Mouse (Mus musculus): ENCODE results near the gene AU018091. TPM values are rescaled to one million over a fixed set of nuclear protein-coding genes. Genes with fewer than 3 reads are reported as not detected.
"Not testable (repeated sequence)": the region's sequence is repeated elsewhere in the genome, so short reads cannot be mapped to it uniquely, and the experiment has no call there.

AU018091 gene
- polyA plus RNA-seq, 1 experiment from 2014 or later = 0.14 TPM

DNA sequence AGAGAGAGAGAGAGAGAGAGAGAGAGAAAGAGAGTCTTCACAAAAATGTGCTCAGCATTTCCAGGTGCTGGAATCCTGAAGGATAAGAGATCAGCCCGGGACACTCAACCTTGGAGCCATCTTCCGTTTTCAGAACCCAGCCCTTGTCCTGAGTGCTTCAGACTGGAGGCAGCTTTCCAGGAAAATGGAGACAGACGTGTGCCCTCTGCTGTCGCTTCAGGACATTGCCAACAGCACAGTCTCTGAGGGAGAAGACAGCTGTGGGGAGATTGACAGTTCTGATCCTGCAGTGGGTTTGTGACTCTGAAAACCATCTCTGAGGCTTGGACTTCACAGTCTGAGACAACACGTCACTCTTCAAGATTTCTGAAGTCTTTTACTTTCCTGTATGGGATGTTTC is 26.8 kb upstream of the AU018091 start:
- no peak for ATAC-seq (ENCODE audit: low FRiP score)
- H3K4me1 ChIP-seq = no peaks in the 10 kb centered on the region
- no peak overlapping the region for H3K27ac ChIP-seq
- no peaks in the 10 kb centered on the region for H3K9me3 ChIP-seq (replicated peaks)
- H3K27me3 ChIP-seq = no peaks in the 10 kb centered on the region
- H3K4me2 ChIP-seq (replicated peaks) = no peak overlapping the region
- no peak overlapping the region for H3K9ac ChIP-seq
- no peak overlapping the region for H3K4me3 ChIP-seq
- H3K36me3 ChIP-seq = no peaks in the 10 kb centered on the region
- 68% methylated on average over 5 of the region's 5 CpGs for WGBS

GRCm38 (mm10) chr7:3194531-3194930 is 25.5 kb upstream of the AU018091 start:
- no peaks in the 10 kb centered on the region for H3K36me3 ChIP-seq
- ATAC-seq (ENCODE audit: low FRiP score) = no peak
- no peak overlapping the region for H3K4me3 ChIP-seq
- no peaks in the 10 kb centered on the region; the same call in 1 of the 2 replicates for H3K9me3 ChIP-seq (replicated peaks)
- no peaks in the 10 kb centered on the region for H3K4me1 ChIP-seq
- no peak overlapping the region for H3K27ac ChIP-seq
- WGBS = 96% methylated on average over 4 of the region's 4 CpGs
- H3K9ac ChIP-seq = no peak overlapping the region
- H3K27me3 ChIP-seq = no peaks in the 10 kb centered on the region
- H3K4me2 ChIP-seq (replicated peaks) = no peak overlapping the region

- 14% methylated on average over 6 of the region's 6 CpGs for WGBS
Observed at GRCm38 (mm10) chr7:3193905-3194304, 24.9 kb upstream of the AU018091 start.

DNA sequence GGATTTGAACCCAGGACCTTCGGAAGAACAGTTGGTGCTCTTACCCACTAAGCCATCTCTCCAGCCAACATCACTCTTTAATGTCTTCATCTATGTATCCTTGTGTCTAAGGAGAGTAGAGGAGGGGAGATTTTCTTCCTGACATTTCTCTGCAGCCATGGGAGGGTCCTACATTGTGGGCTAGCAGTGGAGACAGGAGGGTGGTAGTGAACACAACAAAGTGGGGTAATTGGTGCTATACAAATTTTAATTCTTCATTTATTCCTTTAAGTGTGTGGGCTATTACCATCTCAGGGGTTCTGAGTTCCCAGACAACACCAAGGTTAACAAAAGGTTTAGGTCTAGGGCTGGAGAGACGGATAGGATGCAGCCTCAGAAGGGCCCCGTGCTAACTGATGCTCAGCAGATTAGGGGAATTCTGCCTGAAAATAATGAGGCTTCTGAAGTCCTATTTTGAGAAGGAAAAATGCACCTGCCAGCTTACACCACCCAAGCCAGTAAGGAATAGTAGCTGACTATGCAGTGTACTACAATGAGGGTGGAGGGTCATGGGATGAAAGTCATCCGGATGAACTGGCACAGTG is 24.1 kb upstream of the AU018091 start:
- H3K27me3 ChIP-seq = no peaks in the 10 kb centered on the region
- H3K9me3 ChIP-seq (replicated peaks) = no peaks in the 10 kb centered on the region; the same call in 1 of the 2 replicates
- no peaks in the 10 kb centered on the region for H3K36me3 ChIP-seq
- no peak for ATAC-seq (ENCODE audit: low FRiP score)
- H3K4me3 ChIP-seq = no peak overlapping the region
- whole genome bisulfite sequencing = 78% methylated on average over 4 of the region's 4 CpGs
- H3K27ac ChIP-seq = no peak overlapping the region
- no peak overlapping the region for H3K9ac ChIP-seq
- no peaks in the 10 kb centered on the region for H3K4me1 ChIP-seq
- H3K4me2 ChIP-seq (replicated peaks) = no peak overlapping the region

More at GRCm38 (mm10) chr7:3193905-3194304, 24.9 kb upstream of the AU018091 start:
- Histone ChIP-seq H3K9me3 (replicated peaks) (no peaks in the 10 kb centered on the region; the same call in 1 of the 2 replicates), H3K27ac (no peak overlapping the region), H3K4me2 (replicated peaks) (no peak overlapping the region), H3K4me3 (no peak overlapping the region), H3K9ac (no peak overlapping the region), H3K27me3 (no peaks in the 10 kb centered on the region), H3K4me1 (no peaks in the 10 kb centered on the region), H3K36me3 (no peaks in the 10 kb centered on the region)
- ATAC-seq (ENCODE audit: low FRiP score) = no peak

DNA sequence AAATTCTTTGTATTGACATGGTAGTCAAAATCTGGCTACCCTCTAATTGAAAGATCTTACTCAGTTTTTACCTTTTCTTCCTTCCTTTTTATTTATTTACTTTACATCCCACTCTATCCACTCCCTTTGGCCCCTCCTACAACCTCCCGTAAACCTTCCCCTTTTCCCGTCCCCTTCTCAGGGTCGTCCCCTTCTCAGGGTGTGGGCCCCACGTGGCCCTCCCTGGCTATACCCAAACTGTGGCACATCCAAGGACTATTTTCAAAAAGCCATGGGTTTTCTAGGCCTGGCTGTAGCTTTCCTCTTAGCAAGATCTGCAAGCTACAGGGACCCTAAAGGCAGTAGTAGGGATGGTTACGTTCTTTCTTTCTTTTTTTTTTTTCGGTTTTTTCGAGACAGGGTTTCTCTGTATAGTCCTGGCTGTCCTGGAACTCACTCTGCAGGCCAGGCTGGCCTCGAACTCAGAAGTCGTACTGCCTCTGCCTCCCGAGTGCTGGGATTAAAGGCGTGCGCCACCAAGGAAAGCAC is 23.0 kb upstream of the AU018091 start:
- H3K9ac ChIP-seq = no peak overlapping the region
- no peak overlapping the region for H3K27ac ChIP-seq
- no peaks in the 10 kb centered on the region; the same call in 1 of the 2 replicates for H3K9me3 ChIP-seq (replicated peaks)
- H3K4me1 ChIP-seq = no peaks in the 10 kb centered on the region
- ATAC-seq (ENCODE audit: low FRiP score) = no peak
- H3K4me2 ChIP-seq (replicated peaks) = no peak overlapping the region
- 89% methylated on average over 12 of the region's 12 CpGs for WGBS
- no peaks in the 10 kb centered on the region for H3K36me3 ChIP-seq
- no peak overlapping the region for H3K4me3 ChIP-seq
- no peaks in the 10 kb centered on the region for H3K27me3 ChIP-seq

- ATAC-seq (ENCODE audit: low FRiP score); H3K9ac ChIP-seq; H3K36me3 ChIP-seq; H3K4me3 ChIP-seq; H3K4me1 ChIP-seq; H3K9me3 ChIP-seq (replicated peaks); H3K27ac ChIP-seq; H3K27me3 ChIP-seq; H3K4me2 ChIP-seq (replicated peaks): not testable (repeated sequence)
- WGBS = 85% methylated on average over 2 of the region's 2 CpGs
Observed at GRCm38 (mm10) chr7:3186726-3187125, 17.7 kb upstream of the AU018091 start.

GRCm38 (mm10) chr7:3186136-3186535 is 17.1 kb upstream of the AU018091 start:
- no peaks in the 10 kb centered on the region for H3K4me1 ChIP-seq
- no peak for ATAC-seq (ENCODE audit: low FRiP score)
- H3K27me3 ChIP-seq = no peaks in the 10 kb centered on the region
- no peak overlapping the region for H3K9ac ChIP-seq
- no peaks in the 10 kb centered on the region for H3K36me3 ChIP-seq
- H3K27ac ChIP-seq = no peak overlapping the region
- no CpG with 5 or more reads among the region's 1 CpGs for WGBS
- peaks cover 3% of the 10 kb centered on the region for H3K9me3 ChIP-seq (replicated peaks)
- no peak overlapping the region for H3K4me3 ChIP-seq
- no peak overlapping the region for H3K4me2 ChIP-seq (replicated peaks)

DNA sequence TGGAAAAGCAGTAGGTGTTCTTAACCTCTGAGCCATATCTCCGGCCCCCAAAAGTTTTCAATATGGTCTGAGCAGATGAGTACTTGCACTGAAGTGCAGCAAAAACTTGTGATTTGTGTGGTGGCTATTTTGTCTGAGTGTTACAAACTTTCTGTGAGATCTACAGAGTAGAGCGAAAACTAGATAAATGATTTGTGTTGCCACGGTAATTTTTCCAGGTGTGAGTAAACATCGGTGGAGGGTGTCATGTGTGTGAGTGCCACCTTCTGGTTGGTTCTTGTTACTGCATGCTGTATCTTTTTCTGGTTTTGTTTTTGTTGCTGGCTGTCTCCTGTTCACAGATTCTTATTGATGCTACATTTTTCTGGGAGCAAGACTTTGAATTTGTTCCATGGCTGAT is 15.4 kb upstream of the AU018091 start:
- WGBS = 38% methylated on average over 4 of the region's 4 CpGs
- no peak for ATAC-seq (ENCODE audit: low FRiP score)
- H3K27ac ChIP-seq = no peak overlapping the region
- no peak overlapping the region for H3K9ac ChIP-seq
- no peak overlapping the region for H3K4me2 ChIP-seq (replicated peaks)
- H3K4me3 ChIP-seq = no peak overlapping the region
- H3K27me3 ChIP-seq = no peaks in the 10 kb centered on the region
- H3K4me1 ChIP-seq = no peaks in the 10 kb centered on the region
- H3K9me3 ChIP-seq (replicated peaks) = peaks cover 3% of the 10 kb centered on the region
- no peaks in the 10 kb centered on the region for H3K36me3 ChIP-seq

DNA sequence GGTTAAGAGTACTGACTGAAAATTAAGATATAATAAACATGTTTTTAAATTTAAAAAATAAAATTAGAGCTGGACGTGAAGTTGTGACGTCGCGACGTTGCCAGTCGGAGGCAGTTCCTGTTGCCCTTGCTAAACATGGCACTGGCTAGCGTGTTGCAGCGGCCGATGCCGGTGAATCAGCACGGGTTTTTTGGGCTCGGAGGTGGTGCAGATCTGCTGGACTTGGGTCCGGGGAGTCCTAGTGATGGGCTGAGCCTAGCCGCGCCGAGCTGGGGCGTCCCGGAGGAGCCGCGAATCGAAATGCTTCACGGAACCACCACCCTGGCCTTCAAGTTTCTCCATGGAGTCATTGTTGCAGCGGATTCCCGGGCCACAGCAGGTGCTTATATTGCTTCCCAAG is 12.0 kb upstream of the AU018091 start:
- H3K27ac ChIP-seq; H3K27me3 ChIP-seq; H3K4me1 ChIP-seq; H3K9me3 ChIP-seq (replicated peaks); H3K4me3 ChIP-seq; H3K9ac ChIP-seq; ATAC-seq (ENCODE audit: low FRiP score); H3K36me3 ChIP-seq; H3K4me2 ChIP-seq (replicated peaks): not testable (repeated sequence)
- 86% methylated on average over 23 of the region's 24 CpGs for WGBS

- Histone ChIP-seq H3K9me3 (replicated peaks) (peaks cover 8% of the 10 kb centered on the region; the same call in 1 of the 2 replicates), H3K4me1 (no peaks in the 10 kb centered on the region), H3K27me3 (no peaks in the 10 kb centered on the region), H3K9ac (no peak overlapping the region), H3K36me3 (no peaks in the 10 kb centered on the region), H3K4me2 (replicated peaks) (no peak overlapping the region), H3K4me3 (no peak overlapping the region), H3K27ac (no peak overlapping the region)
- ATAC-seq (ENCODE audit: low FRiP score) = no peak
- WGBS = 94% methylated on average over 1 of the region's 1 CpGs
Observed at GRCm38 (mm10) chr7:3168296-3168695, 707 bp downstream of the AU018091 start.

GRCm38 (mm10) chr7:3166270-3166669 is 2.7 kb downstream of the AU018091 start:
- H3K36me3 ChIP-seq = no peaks in the 10 kb centered on the region
- H3K9ac ChIP-seq = no peak overlapping the region
- no peak overlapping the region for H3K27ac ChIP-seq
- H3K4me1 ChIP-seq = no peaks in the 10 kb centered on the region
- 0 out of 2 replicates have a peak, but pooled peaks cover 3% of the 10 kb centered on the region for H3K9me3 ChIP-seq (replicated peaks)
- H3K27me3 ChIP-seq = no peaks in the 10 kb centered on the region
- WGBS = 88% methylated on average over 4 of the region's 4 CpGs
- H3K4me2 ChIP-seq (replicated peaks) = no peak overlapping the region
- H3K4me3 ChIP-seq = no peak overlapping the region
- no peak for ATAC-seq (ENCODE audit: low FRiP score)

GRCm38 (mm10) chr7:3164991-3165390 is 4.0 kb downstream of the AU018091 start:
- 0 out of 2 replicates have a peak, but pooled peaks cover 3% of the 10 kb centered on the region for H3K9me3 ChIP-seq (replicated peaks)
- H3K27me3 ChIP-seq = no peaks in the 10 kb centered on the region
- no peaks in the 10 kb centered on the region for H3K4me1 ChIP-seq
- H3K4me3 ChIP-seq = no peak overlapping the region
- ATAC-seq (ENCODE audit: low FRiP score) = no peak
- H3K4me2 ChIP-seq (replicated peaks) = no peak overlapping the region
- no peak overlapping the region for H3K27ac ChIP-seq
- no peaks in the 10 kb centered on the region for H3K36me3 ChIP-seq
- H3K9ac ChIP-seq = no peak overlapping the region

GRCm38 (mm10) chr7:3164381-3164780 is 4.6 kb downstream of the AU018091 start:
- H3K4me1 ChIP-seq = no peaks in the 10 kb centered on the region
- H3K9me3 ChIP-seq (replicated peaks) = 0 out of 2 replicates have a peak, but pooled peaks cover 3% of the 10 kb centered on the region
- no peak overlapping the region for H3K4me2 ChIP-seq (replicated peaks)
- H3K36me3 ChIP-seq = no peaks in the 10 kb centered on the region
- WGBS = 88% methylated on average over 6 of the region's 6 CpGs
- no peak overlapping the region for H3K27ac ChIP-seq
- H3K9ac ChIP-seq = no peak overlapping the region
- no peaks in the 10 kb centered on the region for H3K27me3 ChIP-seq
- ATAC-seq (ENCODE audit: low FRiP score) = no peak
- no peak overlapping the region for H3K4me3 ChIP-seq

Data from hindbrain, embryonic 12.5 days (tissue).